Comparison of ENCODE assay signal across 9 mouse cellular contexts in genomic region chr14:13284845-13285198, GRCm38 (mm10). TPM values are rescaled to one million over a fixed set of nuclear protein-coding genes. Genes with fewer than 3 reads are reported as not detected.
DNase-seq lines count a peak whose midpoint lies in the region; ATAC-seq lines count a peak whose summit lies in the region.
"Had no signal": no experiment of that assay in that cellular context is flagged by ENCODE, and none has a peak within 500 bp of the region (broad histone marks: within the 10 kb centered on the region; RNA-seq: fewer than 3 reads in every experiment).

No protein-coding gene starts in this region.

- ATAC-seq in liver, embryonic 12.5 days: no peak
- no peak for ATAC-seq in forebrain, embryonic 14.5 days
- ATAC-seq in stomach, embryonic 14.5 days (ENCODE audit: insufficient number of reproducible peaks, insufficient read depth, low FRiP score, low read depth): peak; percentile 66
- no peak for ATAC-seq in erythroblast, adult 5-6 weeks (replicated peaks; ENCODE audit: low FRiP score, poor library complexity, severe bottlenecking)

- peaks cover 16% of the 10 kb centered on the region for H3K27me3 ChIP-seq in liver, embryonic 12.5 days (replicated peaks)
- no peaks in the 10 kb centered on the region for H3K27me3 ChIP-seq in forebrain, embryonic 14.5 days (replicated peaks; ENCODE audit: control insufficient read depth, insufficient read depth, low read length)
- peaks cover 13% of the 10 kb centered on the region; the same call in 1 of the 2 replicates for H3K27me3 ChIP-seq in limb, embryonic 10.5 days (ENCODE audit: low read depth, poor library complexity, severe bottlenecking)
- H3K27me3 ChIP-seq in stomach, embryonic 14.5 days (ENCODE audit: control insufficient read depth, insufficient read depth, low read length): no peaks in the 10 kb centered on the region

- no peak for DNase-seq in liver
- DNase-seq in forebrain, embryonic 14.5 days (ENCODE audit: low spot score): no peak
- DNase-seq in limb, embryonic 10.5 days (ENCODE audit: low spot score): no peak
- no peak for DNase-seq in c-Kit-positive CD71-positive TER-119-positive erythroid progenitor cells, embryonic 14.5 days (ENCODE audit: low spot score)
- DNase-seq: lung, postnatal 36 days had no signal

- no peak overlapping the region for H3K27ac ChIP-seq in liver, embryonic 12.5 days
- no peak overlapping the region for H3K27ac ChIP-seq in forebrain, embryonic 14.5 days (ENCODE audit: low read depth, low read length)
- peak overlapping the region; percentile 70 for H3K27ac ChIP-seq in limb, embryonic 10.5 days
- H3K27ac ChIP-seq in stomach, embryonic 14.5 days (ENCODE audit: low read length): no peak overlapping the region

- H3K4me2 ChIP-seq in liver, embryonic 12.5 days: peak overlapping the region; percentile 45
- H3K4me2 ChIP-seq in forebrain, embryonic 14.5 days (ENCODE audit: low read length): peak overlapping the region; percentile 85
- peak overlapping the region; percentile 79 for H3K4me2 ChIP-seq in stomach, embryonic 14.5 days (replicated peaks; ENCODE audit: low read depth, low read length)

- H3K4me1 ChIP-seq in liver, embryonic 12.5 days: no peaks in the 10 kb centered on the region
- H3K4me1 ChIP-seq in forebrain, embryonic 14.5 days (ENCODE audit: control insufficient read depth, insufficient read depth, low read length): peaks cover 8% of the 10 kb centered on the region; the same call in 1 of the 2 replicates
- H3K4me1 ChIP-seq in limb, embryonic 10.5 days: peaks cover 13% of the 10 kb centered on the region
- no peaks in the 10 kb centered on the region for H3K4me1 ChIP-seq in stomach, embryonic 14.5 days (ENCODE audit: control insufficient read depth, insufficient read depth, low read length)

- no peak overlapping the region for H3K9ac ChIP-seq in liver, embryonic 12.5 days
- H3K9ac ChIP-seq in forebrain, embryonic 14.5 days (ENCODE audit: low read length): peak overlapping the region; percentile 56; the same call in 1 of the 2 replicates
- H3K9ac ChIP-seq in stomach, embryonic 14.5 days (replicated peaks; ENCODE audit: low read depth, low read length): no peak overlapping the region

- H3K9me3 ChIP-seq in liver, embryonic 12.5 days (replicated peaks): no peaks in the 10 kb centered on the region
- no peaks in the 10 kb centered on the region for H3K9me3 ChIP-seq in forebrain, embryonic 14.5 days (replicated peaks; ENCODE audit: control insufficient read depth, low read length)
- H3K9me3 ChIP-seq in limb, embryonic 10.5 days (replicated peaks): no peaks in the 10 kb centered on the region
- H3K9me3 ChIP-seq in stomach, embryonic 14.5 days (ENCODE audit: control insufficient read depth, low read depth, low read length): no peaks in the 10 kb centered on the region

- peak overlapping the region; percentile 15; the same call in 1 of the 2 replicates for H3K4me3 ChIP-seq in liver, embryonic 12.5 days
- peak overlapping the region; percentile 35 for H3K4me3 ChIP-seq in forebrain, embryonic 14.5 days (ENCODE audit: low read depth, low read length)
- peak overlapping the region; percentile 54 for H3K4me3 ChIP-seq in limb, embryonic 10.5 days
- peak overlapping the region; percentile 31 for H3K4me3 ChIP-seq in stomach, embryonic 14.5 days (ENCODE audit: low read depth, low read length)

- 19% methylated on average over 13 of the region's 13 CpGs for WGBS in liver, embryonic 12.5 days (ENCODE audit: insufficient replicate concordance)
- WGBS in forebrain, embryonic 14.5 days: 13% methylated on average over 13 of the region's 13 CpGs
- WGBS in limb, embryonic 10.5 days: 16% methylated on average over 13 of the region's 13 CpGs
- WGBS in stomach, embryonic 14.5 days: 14% methylated on average over 13 of the region's 13 CpGs

- H3K36me3 ChIP-seq in liver, embryonic 12.5 days: no peaks in the 10 kb centered on the region
- no peaks in the 10 kb centered on the region for H3K36me3 ChIP-seq in forebrain, embryonic 14.5 days (ENCODE audit: control insufficient read depth, insufficient read depth, low read length)
- H3K36me3 ChIP-seq in limb, embryonic 10.5 days: no peaks in the 10 kb centered on the region
- H3K36me3 ChIP-seq in stomach, embryonic 14.5 days (ENCODE audit: control insufficient read depth, insufficient read depth, low read length): no peaks in the 10 kb centered on the region

RNA-seq across cellular contexts. Expression of gene Synpr, which starts 0.2 kb away (rescaled TPM):
- 0.19 and 0.29 TPM in 2 replicates for polyA plus RNA-seq in liver, embryonic 12.5 days (2016; fragmentation: Nextera tagmentation; extraction: Ambion mirVana)
- 28.9 and 32.4 TPM in 2 replicates for polyA plus RNA-seq in forebrain, embryonic 14.5 days (2014; fragmentation: Nextera tagmentation; extraction: Ambion mirVana)
- 0.65 and 1.7 TPM in 2 replicates for polyA plus RNA-seq in limb, embryonic 10.5 days (2016; fragmentation: Nextera tagmentation; extraction: Ambion mirVana)
- polyA plus RNA-seq in stomach, embryonic 14.5 days (2014; fragmentation: Nextera tagmentation; extraction: Ambion mirVana): 6.9 and 8.1 TPM in 2 replicates
- not detected in 2 replicates for total RNA-seq in erythroblast, adult 5-6 weeks (2015; ENCODE audit: low replicate concordance)
- total RNA-seq in erythroblast, adult 5-6 weeks (2017; ENCODE audit: low replicate concordance): not detected in 2 replicates
- total RNA-seq: heart, postnatal 10 days had no signal
